Mouse (Mus musculus) layer of hippocampus, adult 9-11 months (tissue): ENCODE results near the gene Vars2.

ENCODE experiments used
- DNase-seq: peaks from one replicate; pipeline ENCODE4 v3.0.0; 2022

Gene Vars2

DNA sequence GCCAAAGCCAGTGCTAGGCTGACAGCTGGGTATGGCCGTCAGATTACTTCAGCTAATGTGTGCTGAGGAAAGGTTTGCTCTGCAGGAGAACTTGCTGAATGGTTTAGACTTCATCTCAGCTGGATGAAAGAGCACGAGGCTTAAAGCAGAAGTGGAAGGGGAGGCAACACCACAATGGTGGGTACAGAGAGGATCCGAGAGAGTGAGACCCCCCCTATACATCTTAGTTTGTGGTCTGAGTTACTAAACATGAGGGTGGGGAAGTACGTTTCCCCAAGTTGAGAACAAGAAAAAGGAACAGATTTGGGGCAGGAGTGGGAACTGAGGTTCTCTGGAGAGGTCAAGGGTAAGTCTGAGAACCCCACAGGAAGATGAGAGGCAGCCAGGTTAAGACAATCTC lies 25.0 kb upstream of the Vars2 start:
- DNase-seq: no peak

DNA sequence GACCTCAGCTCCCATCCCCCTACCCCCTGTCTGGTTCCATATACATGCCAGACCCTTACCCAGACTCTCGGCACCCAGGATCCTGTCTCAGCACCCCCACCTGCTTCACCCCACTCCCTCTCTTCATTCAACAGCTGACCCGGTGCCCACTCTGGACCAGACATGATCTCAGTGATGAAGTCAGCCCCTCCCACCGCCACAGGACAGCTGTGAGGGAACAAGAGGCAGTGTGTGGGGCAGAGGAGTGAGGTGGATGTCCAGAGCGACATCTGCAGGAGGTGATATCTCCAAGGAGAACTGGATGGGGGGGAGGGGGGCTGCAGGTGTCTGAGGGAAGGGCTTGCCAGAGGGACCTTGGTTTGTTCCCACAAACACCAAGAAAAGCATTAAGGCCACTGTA lies 24.4 kb upstream of the Vars2 start:
- no peak for DNase-seq

- no peak for DNase-seq
These were observed 22.7 kb upstream of the Vars2 start for GRCm38 (mm10) chr17:35689936-35690645.

DNA sequence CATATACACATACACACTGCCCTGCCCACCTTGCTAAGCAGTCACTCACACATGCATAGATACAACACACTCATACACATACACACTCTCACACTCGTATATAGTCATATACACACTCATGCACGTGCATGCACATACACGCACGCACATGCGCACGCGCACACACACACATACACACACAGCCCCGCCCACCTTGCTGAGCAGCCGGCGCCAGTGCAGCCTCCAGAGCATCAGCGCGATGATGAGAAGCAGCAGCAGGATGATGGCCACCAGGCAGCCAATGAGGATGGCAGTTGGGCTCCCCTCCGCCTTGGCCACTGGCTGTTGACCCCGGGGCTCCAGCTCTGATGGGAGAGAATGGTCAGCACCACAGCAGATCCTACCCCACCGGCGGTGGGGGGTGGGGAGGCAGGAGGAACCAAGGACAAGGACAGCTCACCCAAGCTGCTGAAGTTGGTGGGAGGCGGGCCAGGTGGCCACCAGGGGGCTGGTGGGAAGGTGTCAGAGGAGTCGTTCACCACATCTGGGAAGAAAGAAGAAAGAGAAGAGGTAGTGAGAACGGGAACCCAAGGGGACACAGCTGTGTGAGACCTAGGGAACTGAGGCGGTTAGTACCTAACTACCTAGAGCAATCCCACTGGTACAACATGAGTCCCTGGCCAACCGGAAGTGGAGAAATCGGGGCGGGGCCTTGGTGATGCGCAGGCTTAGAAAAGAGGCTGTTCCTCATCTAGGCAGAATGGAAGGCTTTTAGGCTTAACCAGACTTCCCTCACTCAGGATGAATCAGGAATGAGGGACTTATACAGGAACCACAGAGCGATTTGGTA lies 21.2 kb upstream of the Vars2 start:
- no peak for DNase-seq

DNA sequence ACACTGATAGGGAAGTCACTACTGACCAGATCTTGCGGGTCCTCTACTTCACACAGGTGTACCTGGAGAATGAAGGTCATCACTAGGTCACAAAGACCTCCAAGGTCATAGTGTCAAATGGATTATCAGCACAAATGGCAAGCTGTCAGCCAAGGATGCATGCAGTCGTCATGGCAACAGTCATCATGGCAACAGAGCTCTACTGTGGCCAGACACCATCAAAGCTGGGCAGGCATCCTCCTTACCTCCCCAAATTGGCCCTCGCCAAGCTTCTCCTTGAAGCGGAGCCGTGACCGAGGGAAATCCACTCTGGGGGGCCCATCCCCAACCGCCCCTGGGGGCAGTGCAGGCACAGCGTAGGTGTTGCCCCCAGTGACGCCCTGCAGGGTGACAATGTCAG lies 17.7 kb upstream of the Vars2 start:
- DNase-seq: no peak

- DNase-seq: no peak
These were observed 14.6 kb upstream of the Vars2 start for GRCm38 (mm10) chr17:35681986-35682385.

DNA sequence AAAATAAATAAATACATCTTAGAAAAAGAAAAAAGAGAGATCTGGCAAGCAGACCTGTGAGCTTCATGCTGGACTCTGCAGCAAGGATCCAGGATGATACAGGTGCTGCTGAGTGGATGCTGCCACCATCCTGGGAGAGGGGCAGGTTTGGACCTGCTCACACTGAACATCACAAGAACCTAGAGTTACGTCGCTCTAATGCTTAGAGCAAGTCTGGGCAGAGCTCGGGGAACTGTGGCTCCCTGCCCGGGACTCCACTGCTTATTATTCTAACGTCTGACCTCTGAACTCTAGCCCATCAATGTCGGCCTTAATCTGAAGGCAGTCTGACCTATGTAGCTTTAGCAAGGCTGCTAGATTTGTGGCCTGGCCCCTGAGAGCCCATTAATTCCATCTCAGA lies 13.2 kb upstream of the Vars2 start:
- no peak for DNase-seq

DNA sequence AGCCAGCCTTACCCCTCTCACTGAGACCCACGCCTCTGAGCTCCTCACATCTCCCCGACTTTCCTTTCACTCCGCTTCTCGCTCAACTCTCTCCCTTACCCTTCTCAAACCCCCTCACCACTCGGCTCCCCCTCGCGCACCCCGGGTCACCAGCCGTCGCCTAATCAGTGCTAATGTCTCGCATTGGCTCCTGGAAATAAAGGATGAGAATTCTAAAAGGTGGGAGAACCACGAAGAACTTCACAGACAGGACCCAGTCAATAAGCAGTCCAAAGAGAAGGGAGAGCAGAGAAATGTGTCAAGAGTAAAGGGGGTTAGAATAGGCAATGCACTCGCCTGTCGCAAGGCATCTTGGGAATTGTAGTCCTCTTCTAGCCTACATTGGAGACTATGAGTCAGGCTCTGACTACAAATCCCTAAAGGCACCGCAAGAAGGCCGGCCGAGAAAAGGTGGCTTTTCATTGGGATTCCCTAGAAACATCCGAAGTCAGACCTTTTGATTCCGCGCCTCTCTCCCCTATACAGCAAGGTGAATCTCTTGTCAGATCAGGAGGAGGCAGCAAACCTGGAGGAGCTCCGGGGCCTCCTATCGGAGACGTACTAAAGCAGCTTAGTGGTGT lies 6.1 kb upstream of the Vars2 start, which contains the start of gene Gtf2h4:
Gene Gtf2h4, minus strand, starts transcription at position 324 of the 620 bp plus-strand sequence.
- peak; percentile 97 for DNase-seq

- DNase-seq: no peak
These were observed 5.1 kb upstream of the Vars2 start for GRCm38 (mm10) chr17:35672527-35672926.

DNA sequence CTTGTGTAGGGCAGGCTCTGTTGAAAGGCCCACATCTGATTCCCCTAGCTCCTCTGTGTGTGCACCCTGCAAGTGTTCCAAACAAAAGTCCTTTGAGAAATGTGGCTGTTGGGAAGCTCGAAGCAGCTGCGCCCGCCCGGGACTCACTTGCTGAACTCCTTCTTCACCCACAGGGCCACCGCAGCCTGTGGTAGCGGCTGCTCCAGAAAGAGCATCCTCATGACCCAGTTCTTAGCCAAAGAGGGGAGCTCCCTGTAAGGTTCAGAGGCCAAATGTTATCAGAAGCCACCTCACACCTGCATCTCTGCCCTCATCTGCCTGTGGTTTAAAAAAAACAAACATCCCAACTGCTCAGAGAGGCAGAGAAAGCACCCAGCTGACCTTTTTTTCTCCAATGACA lies 4.5 kb upstream of the Vars2 start:
- DNase-seq: no peak

DNA sequence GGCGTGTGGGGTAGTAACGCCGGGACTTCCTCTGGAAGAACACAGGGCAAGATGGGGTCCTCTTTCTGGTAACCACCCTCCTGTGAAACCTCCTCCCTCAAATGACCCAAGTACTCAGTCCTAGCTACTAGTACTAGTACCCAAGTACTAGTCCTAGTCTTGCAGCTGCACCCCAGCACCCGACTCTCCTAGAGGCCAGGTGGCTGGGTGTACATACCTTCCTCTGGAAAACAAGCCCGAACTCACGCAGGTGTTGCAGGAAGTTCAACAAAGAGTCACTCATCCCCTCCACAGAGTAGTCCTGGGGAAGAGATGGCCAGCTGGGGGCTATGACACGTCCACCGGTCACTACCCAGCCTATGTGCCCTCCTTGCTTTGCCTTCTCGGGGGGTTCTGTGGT lies 2.3 kb upstream of the Vars2 start:
- no peak for DNase-seq

GRCm38 (mm10) chr17:35666851-35667256 lies 538 bp downstream of the Vars2 start:
- DNase-seq: no peak

- no peak for DNase-seq
These were observed 1.4 kb downstream of the Vars2 start for GRCm38 (mm10) chr17:35665957-35666515.

GRCm38 (mm10) chr17:35653086-35653485 lies 14.3 kb downstream of the Vars2 start:
- no peak for DNase-seq

DNA sequence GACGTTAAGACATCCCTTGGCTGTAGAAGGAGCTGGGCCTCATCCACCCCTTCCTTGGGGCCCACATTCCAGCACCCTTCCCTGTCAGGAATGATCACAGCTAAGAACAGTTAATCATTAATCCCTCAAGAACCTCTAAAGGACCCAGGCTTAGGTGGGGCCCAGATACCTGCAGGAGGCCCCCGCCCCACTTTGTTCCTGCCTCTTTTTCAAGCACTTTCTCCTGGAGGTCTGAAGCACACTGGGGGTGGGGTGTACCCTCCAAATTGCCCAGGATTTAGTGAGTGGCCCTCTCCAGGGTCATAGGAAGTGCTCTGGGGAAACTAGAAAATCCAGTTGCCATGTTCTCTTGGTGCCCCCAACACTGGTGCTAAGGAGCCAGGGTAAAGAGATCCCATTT lies 18.0 kb downstream of the Vars2 start:
- DNase-seq: no peak

- no peak for DNase-seq
These were observed 23.7 kb downstream of the Vars2 start, which contains the start of gene Mucl3 for GRCm38 (mm10) chr17:35643609-35644236. Gene Mucl3, minus strand, starts transcription at chr17:35643695.

DNA sequence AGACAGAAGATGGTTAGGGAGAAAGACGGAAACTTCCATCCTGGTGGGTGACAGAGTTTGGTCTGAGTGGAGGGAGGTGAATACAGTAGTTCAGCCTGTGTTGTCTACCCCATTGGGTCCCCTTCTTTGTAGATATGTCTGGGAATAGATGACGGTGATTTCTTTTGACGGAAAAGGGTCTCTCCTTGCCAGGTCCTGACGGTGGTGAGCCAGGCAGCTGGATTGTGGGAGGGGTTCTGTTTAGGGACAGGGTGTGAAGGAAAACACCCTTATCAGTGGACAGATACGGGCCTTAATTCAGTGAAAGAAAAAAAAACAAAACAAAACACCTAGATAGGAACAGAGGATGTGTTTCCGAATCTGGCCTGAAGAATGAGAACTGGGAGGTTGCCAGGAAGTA lies 28.0 kb downstream of the Vars2 start:
- DNase-seq: no peak

GRCm38 (mm10) chr17:35638475-35639190 lies 28.8 kb downstream of the Vars2 start:
- peak; percentile 53 for DNase-seq

DNA sequence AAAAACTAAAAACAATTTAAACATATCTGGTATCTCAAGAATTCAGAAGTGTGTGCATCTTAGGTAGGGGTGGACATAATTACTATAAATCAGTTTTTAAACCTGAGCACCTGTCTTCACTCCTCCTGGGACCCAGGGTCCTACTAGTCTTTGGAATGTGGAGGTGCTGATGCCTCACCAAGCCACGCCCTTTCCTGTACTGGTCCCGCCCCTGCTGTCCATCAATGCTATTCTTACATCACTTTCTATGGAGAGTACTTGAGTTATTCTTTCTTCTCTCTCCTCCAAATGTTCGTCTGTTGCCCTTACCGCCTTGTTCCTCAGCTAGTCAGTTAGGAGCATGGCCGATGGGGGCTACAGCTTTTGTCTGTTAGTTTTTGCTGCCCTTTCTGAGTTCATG lies 31.0 kb downstream of the Vars2 start:
- DNase-seq: peak; percentile 26

- peak; percentile 74 for DNase-seq
These were observed 31.7 kb downstream of the Vars2 start for GRCm38 (mm10) chr17:35635699-35636111.

- DNase-seq: no peak
These were observed 32.2 kb downstream of the Vars2 start for GRCm38 (mm10) chr17:35635202-35635601.

- peak; percentile 79 for DNase-seq
These were observed 33.4 kb downstream of the Vars2 start for GRCm38 (mm10) chr17:35633992-35634391.
